In genomic region chr9:47581576-47582365, GRCm38 (mm10) we compare ENCODE assay signal across 20 mouse cellular contexts. TPM values are rescaled to one million over a fixed set of nuclear protein-coding genes. Genes with fewer than 3 reads are reported as not detected.
DNase-seq lines count a peak whose midpoint lies in the region; ATAC-seq and TF ChIP-seq lines count a peak whose summit lies in the region.
"Had no signal": no experiment of that assay in that cellular context is flagged by ENCODE, and none has a peak within 500 bp of the region (broad histone marks: within the 10 kb centered on the region; RNA-seq: fewer than 3 reads in every experiment).

No protein-coding gene starts in this region.

- in situ Hi-C loops in Patski (cut with MboI; ENCODE audit: low pct_unique_long_range_greater_than_20kb): loop anchor here (10.0 kb wide), 1 partner anchor 137 kb away; no protein-coding TSS in a partner anchor

- no peaks in the 10 kb centered on the region; the same call in 1 of the 2 replicates for H3K27me3 ChIP-seq in stomach, embryonic 16.5 days (ENCODE audit: control insufficient read depth, insufficient read depth, low read length)
- no peaks in the 10 kb centered on the region for H3K27me3 ChIP-seq in stomach, postnatal 0 days (ENCODE audit: control insufficient read depth, insufficient read depth, low read length)
- H3K27me3 ChIP-seq in Patski: no peaks in the 10 kb centered on the region
- no peaks in the 10 kb centered on the region for H3K27me3 ChIP-seq in lung, embryonic 16.5 days (ENCODE audit: control insufficient read depth, insufficient read depth, low read depth, low read length)
- no peaks in the 10 kb centered on the region for H3K27me3 ChIP-seq in intestine, embryonic 15.5 days (replicated peaks)
- H3K27me3 ChIP-seq in cerebellum, adult 2 months (ENCODE audit: control insufficient read depth, insufficient read depth, low read length): no peaks in the 10 kb centered on the region
- H3K27me3 ChIP-seq: liver, embryonic 15.5 days; midbrain, embryonic 13.5 days; neural tube, embryonic 12.5 days had no signal

- peak; percentile 33; the same call in 1 of the 2 replicates for ATAC-seq in stomach, embryonic 16.5 days (ENCODE audit: insufficient read depth, low FRiP score)
- no peak for ATAC-seq in stomach, postnatal 0 days (ENCODE audit: low FRiP score, low TSS enrichment)
- peak; percentile 54 for ATAC-seq in Patski
- ATAC-seq in lung, embryonic 16.5 days (ENCODE audit: low read depth): peak; percentile 86; the same call in 1 of the 2 replicates
- ATAC-seq in intestine, embryonic 15.5 days: no peak
- ATAC-seq in granulocyte monocyte progenitor cell, adult 5-6 weeks (replicated peaks; ENCODE audit: poor library complexity, severe bottlenecking): no peak
- ATAC-seq: forebrain, embryonic 14.5 days; intestine, embryonic 16.5 days; midbrain, embryonic 13.5 days had no signal

- H3K4me3 ChIP-seq in stomach, embryonic 16.5 days (replicated peaks; ENCODE audit: low read length): no peak overlapping the region
- H3K4me3 ChIP-seq in stomach, postnatal 0 days (ENCODE audit: low read depth, low read length): no peak overlapping the region
- no peak overlapping the region for H3K4me3 ChIP-seq in lung, embryonic 16.5 days (ENCODE audit: low read length)
- no peak overlapping the region for H3K4me3 ChIP-seq in intestine, embryonic 15.5 days (replicated peaks)
- no peak overlapping the region for H3K4me3 ChIP-seq in cerebellum, adult 2 months (replicated peaks; ENCODE audit: insufficient read depth, low read depth, low read length)
- H3K4me3 ChIP-seq: liver, embryonic 15.5 days; midbrain, embryonic 13.5 days; neural tube, embryonic 12.5 days had no signal

- H3K36me3 ChIP-seq in stomach, embryonic 16.5 days (ENCODE audit: control insufficient read depth, insufficient read depth, low read length): no peaks in the 10 kb centered on the region
- no peaks in the 10 kb centered on the region for H3K36me3 ChIP-seq in stomach, postnatal 0 days (ENCODE audit: control insufficient read depth, insufficient read depth, low read length)
- H3K36me3 ChIP-seq in lung, embryonic 16.5 days (ENCODE audit: control insufficient read depth, insufficient read depth, low read length): no peaks in the 10 kb centered on the region
- H3K36me3 ChIP-seq in intestine, embryonic 15.5 days: no peaks in the 10 kb centered on the region
- H3K36me3 ChIP-seq: liver, embryonic 15.5 days; midbrain, embryonic 13.5 days; neural tube, embryonic 12.5 days had no signal

- H3K4me2 ChIP-seq in stomach, embryonic 16.5 days (ENCODE audit: low read depth, low read length): no peak overlapping the region
- H3K4me2 ChIP-seq in stomach, postnatal 0 days (replicated peaks; ENCODE audit: low read depth): no peak overlapping the region
- H3K4me2 ChIP-seq in lung, embryonic 16.5 days (ENCODE audit: low read depth, low read length): peak overlapping the region; percentile 20; the same call in 1 of the 2 replicates
- H3K4me2 ChIP-seq in intestine, embryonic 15.5 days (replicated peaks): no peak overlapping the region
- H3K4me2 ChIP-seq: heart, embryonic 11.5 days; hindbrain, embryonic 14.5 days; liver, embryonic 15.5 days; midbrain, embryonic 13.5 days; neural tube, embryonic 12.5 days had no signal

- TF ChIP-seq EP300 in stomach, postnatal 0 days (optimal IDR thresholded peaks at IDR 0.05): no peak

- H3K4me1 ChIP-seq in stomach, embryonic 16.5 days (ENCODE audit: control insufficient read depth, insufficient read depth, low read length): peaks cover 10% of the 10 kb centered on the region
- H3K4me1 ChIP-seq in stomach, postnatal 0 days (replicated peaks; ENCODE audit: control insufficient read depth, insufficient read depth): peaks cover 3% of the 10 kb centered on the region; the same call in 1 of the 2 replicates
- peaks cover 19% of the 10 kb centered on the region for H3K4me1 ChIP-seq in lung, embryonic 16.5 days (replicated peaks; ENCODE audit: control insufficient read depth, insufficient read depth, low read length)
- H3K4me1 ChIP-seq in intestine, embryonic 15.5 days (replicated peaks): no peaks in the 10 kb centered on the region
- H3K4me1 ChIP-seq in cerebellum, adult 2 months (ENCODE audit: control insufficient read depth, insufficient read depth, low read length): peaks cover 2% of the 10 kb centered on the region
- H3K4me1 ChIP-seq: liver, embryonic 15.5 days had no signal

- POLR2A ChIA-PET in Patski (lab: Charles Lee): no interaction called here

- whole genome bisulfite sequencing in stomach, embryonic 16.5 days: 47% methylated on average over 6 of the region's 6 CpGs
- WGBS in stomach, postnatal 0 days: 46% methylated on average over 6 of the region's 6 CpGs
- 33% methylated on average over 6 of the region's 6 CpGs for WGBS in lung, embryonic 16.5 days
- 53% methylated on average over 6 of the region's 6 CpGs for WGBS in intestine, embryonic 15.5 days
- WGBS in cerebellum, adult 2 months: 76% methylated on average over 6 of the region's 6 CpGs

- no peak for TF ChIP-seq CTCF in stomach, postnatal 0 days (IDR thresholded peaks at IDR 0.05; ENCODE audit: low read depth)
- no peak for TF ChIP-seq CTCF in Patski (IDR thresholded peaks at IDR 0.05)
- no peak for TF ChIP-seq CTCF in cerebellum, adult 2 months (IDR thresholded peaks at IDR 0.05; ENCODE audit: borderline replicate concordance, insufficient read depth, low read depth, low read length)

- CTCF ChIA-PET in Patski (lab: Charles Lee): no interaction called here

- H3K27ac ChIP-seq in stomach, embryonic 16.5 days (ENCODE audit: low read length): no peak overlapping the region
- no peak overlapping the region for H3K27ac ChIP-seq in stomach, postnatal 0 days (replicated peaks)
- peak overlapping the region; percentile 71 for H3K27ac ChIP-seq in lung, embryonic 16.5 days (ENCODE audit: low read length)
- no peak overlapping the region for H3K27ac ChIP-seq in intestine, embryonic 15.5 days
- H3K27ac ChIP-seq in cerebellum, adult 2 months (ENCODE audit: insufficient read depth, low read length): no peak overlapping the region
- H3K27ac ChIP-seq: hindbrain, embryonic 14.5 days; liver, embryonic 15.5 days; midbrain, embryonic 13.5 days; neural tube, embryonic 12.5 days had no signal

- no peak for DNase-seq in stomach, postnatal 0 days (ENCODE audit: low spot score)
- no peak for DNase-seq in Patski (ENCODE audit: low read depth, low spot score)
- DNase-seq in cerebellum, adult 2 months: no peak
- DNase-seq: adrenal gland, postnatal 14 days; cerebellum, adult 11 months; cerebellum, postnatal 25 days; gastrocnemius, postnatal 36 days; heart, postnatal 14 days; thymus, postnatal 25 days had no signal

- H3K9me3 ChIP-seq in stomach, embryonic 16.5 days (replicated peaks; ENCODE audit: control insufficient read depth, low read length): no peaks in the 10 kb centered on the region
- H3K9me3 ChIP-seq in stomach, postnatal 0 days (ENCODE audit: control insufficient read depth, low read length): no peaks in the 10 kb centered on the region
- no peaks in the 10 kb centered on the region for H3K9me3 ChIP-seq in lung, embryonic 16.5 days (ENCODE audit: control insufficient read depth, low read length)
- H3K9me3 ChIP-seq in intestine, embryonic 15.5 days: no peaks in the 10 kb centered on the region
- H3K9me3 ChIP-seq: liver, embryonic 15.5 days; midbrain, embryonic 13.5 days; neural tube, embryonic 12.5 days had no signal

- H3K9ac ChIP-seq in stomach, embryonic 16.5 days (ENCODE audit: low read length): no peak overlapping the region
- no peak overlapping the region for H3K9ac ChIP-seq in stomach, postnatal 0 days (ENCODE audit: low read length)
- H3K9ac ChIP-seq in lung, embryonic 16.5 days (ENCODE audit: low read length): no peak overlapping the region
- no peak overlapping the region for H3K9ac ChIP-seq in intestine, embryonic 15.5 days
- H3K9ac ChIP-seq: hindbrain, embryonic 14.5 days; liver, embryonic 15.5 days; midbrain, embryonic 13.5 days; neural tube, embryonic 12.5 days had no signal

- TF ChIP-seq POLR2A in cerebellum, adult 2 months (IDR thresholded peaks at IDR 0.05; ENCODE audit: borderline replicate concordance, insufficient read depth, low read length): no peak

RNA-seq across cellular contexts. Expression of gene Cadm1, which starts 51.8 kb away (rescaled TPM):
- polyA plus RNA-seq in stomach, embryonic 16.5 days (2015; fragmentation: Nextera tagmentation; extraction: Ambion mirVana): 41.3 and 44.8 TPM in 2 replicates
- 18.3 and 20.0 TPM in 2 replicates for polyA plus RNA-seq in stomach, postnatal 0 days (2015; fragmentation: Nextera tagmentation; extraction: Ambion mirVana)
- 86.8 TPM for polyA plus RNA-seq in Patski (2021)
- 91.7 and 96.0 TPM in 2 replicates for polyA plus RNA-seq in lung, embryonic 16.5 days (2015; fragmentation: Nextera tagmentation; extraction: Ambion mirVana)
- polyA plus RNA-seq in intestine, embryonic 15.5 days (2015; fragmentation: Nextera tagmentation; extraction: Ambion mirVana): 43.9 and 45.7 TPM in 2 replicates
- polyA plus RNA-seq in cerebellum, adult 2 months (2012; rRNA removed): 55.9 and 66.7 TPM in 2 replicates
- not detected in 2 replicates for total RNA-seq in granulocyte monocyte progenitor cell, adult 5-6 weeks (2014; fragmentation: Nextera tagmentation)
- total RNA-seq in granulocyte monocyte progenitor cell, adult 5-6 weeks (2017): not detected in 2 replicates

Comparison
In these comparisons a context has a peak if more than half of its experiments do, and no peak if none do; other contexts are left out.
1. ATAC-seq: peak in stomach, embryonic 16.5 days (single experiment), Patski (single experiment) and lung, embryonic 16.5 days (single experiment); none in stomach, postnatal 0 days (single experiment), intestine, embryonic 15.5 days (single experiment) and granulocyte monocyte progenitor cell, adult 5-6 weeks (single experiment).